Mouse (Mus musculus) embryonic facial prominence, embryonic 14.5 days (tissue): ENCODE results near the gene Tfb1m. TPM values are rescaled to one million over a fixed set of nuclear protein-coding genes. Genes with fewer than 3 reads are reported as not detected.
A peak's percentile ranks its signal among the peaks of the same experiment; 100 is the strongest.

Experiments used
- ATAC-seq: fragments of 200-750 bp; cut with Nextera tagmentation; 2 replicates; pipeline ENCODE4 v1.8.0; 2017; ENCODE audit warnings: low read depth, moderate number of reproducible peaks, moderate TSS enrichment
- DNase-seq: peaks from one replicate; pipeline ENCODE4 v3.0.0-alpha.2; 2015; ENCODE audit warnings: low spot score
- H3K27ac ChIP-seq: fragments of 300-500 bp; sonication (generic); replicated peaks from 2 replicates; pipeline ENCODE4 v1.5.1; 2014; ENCODE audit warnings: low read depth, mild to moderate bottlenecking, low read length, moderate library complexity
- H3K27me3 ChIP-seq: fragments of 300-500 bp; sonication (generic); replicated peaks from 2 replicates; pipeline ENCODE4 v1.6.1; 2014; ENCODE audit warnings: low read length; ENCODE audit not compliant: control insufficient read depth, insufficient read depth
- H3K36me3 ChIP-seq: fragments of 300-500 bp; sonication (generic); 2 replicates; pipeline ENCODE4 v1.6.1; 2014; ENCODE audit warnings: low read length, mixed read lengths; ENCODE audit not compliant: control insufficient read depth, insufficient read depth
- H3K4me1 ChIP-seq: fragments of 300-500 bp; sonication (generic); 2 replicates; pipeline ENCODE4 v1.6.1; 2014; ENCODE audit warnings: antibody characterized with exemption, low read length; ENCODE audit not compliant: control insufficient read depth, insufficient read depth
- H3K4me2 ChIP-seq: fragments of 300-500 bp; sonication (generic); 2 replicates; pipeline ENCODE4 v1.6.1; 2014; ENCODE audit warnings: low read depth, mild to moderate bottlenecking, low read length, moderate library complexity, mixed read lengths
- H3K4me3 ChIP-seq: fragments of 300-500 bp; sonication (generic); 2 replicates; pipeline ENCODE4 v1.5.1; 2014; ENCODE audit warnings: low read depth, mild to moderate bottlenecking, low read length
- H3K9ac ChIP-seq: fragments of 300-500 bp; sonication (generic); 2 replicates; pipeline ENCODE4 v1.6.1; 2014; ENCODE audit warnings: low read depth, mild to moderate bottlenecking, low read length, moderate library complexity, mixed read lengths
- H3K9me3 ChIP-seq: fragments of 300-500 bp; sonication (generic); 2 replicates; pipeline ENCODE4 v1.6.1; 2016; ENCODE audit warnings: low read length; ENCODE audit not compliant: control insufficient read depth
- WGBS: fragments of 180-500 bp; shearing (Covaris S2); extraction: QIAGEN DNeasy Blood & Tissue Kit; methylation state at CpG from one replicate; pipeline ENCODE4 v1.1.7; 2014; 5-methylcytosine and 5-hydroxymethylcytosine counted together
- polyA plus RNA-seq: library from polyadenylated mRNA; unstranded; fragments of >200 nt; fragmentation: Nextera tagmentation; extraction: Ambion mirVana; gene quantifications from 2 replicates; pipeline ENCODE4 v1.2.1, GENCODE M21; 2014

The Tfb1m gene
- polyA plus RNA-seq, 1 experiment from 2014 or later = 17.0 TPM

GRCm38 (mm10) chr17:3490216-3490895 lies 67.2 kb downstream of the Tfb1m start:
- no peak for DNase-seq
- H3K27ac ChIP-seq = no peak overlapping the region
- no peaks in the 10 kb centered on the region for H3K27me3 ChIP-seq
- WGBS = 78% methylated on average over 11 of the region's 11 CpGs
- no peak overlapping the region for H3K4me2 ChIP-seq
- no peak overlapping the region for H3K4me3 ChIP-seq
- no peaks in the 10 kb centered on the region for H3K9me3 ChIP-seq
- peaks cover 31% of the 10 kb centered on the region; the same call in 1 of the 2 replicates for H3K36me3 ChIP-seq
- no peak for ATAC-seq
- H3K9ac ChIP-seq = no peak overlapping the region
- no peaks in the 10 kb centered on the region for H3K4me1 ChIP-seq

GRCm38 (mm10) chr17:3487721-3488601 lies 69.6 kb downstream of the Tfb1m start:
- Histone ChIP-seq H3K4me2 (no peak overlapping the region), H3K9me3 (no peaks in the 10 kb centered on the region), H3K27ac (no peak overlapping the region), H3K4me3 (no peak overlapping the region), H3K4me1 (no peaks in the 10 kb centered on the region), H3K9ac (no peak overlapping the region), H3K36me3 (peaks cover 31% of the 10 kb centered on the region; the same call in 1 of the 2 replicates), H3K27me3 (no peaks in the 10 kb centered on the region)
- 76% methylated on average over 12 of the region's 12 CpGs for WGBS
- ATAC-seq (no peak), DNase-seq (no peak)

DNA sequence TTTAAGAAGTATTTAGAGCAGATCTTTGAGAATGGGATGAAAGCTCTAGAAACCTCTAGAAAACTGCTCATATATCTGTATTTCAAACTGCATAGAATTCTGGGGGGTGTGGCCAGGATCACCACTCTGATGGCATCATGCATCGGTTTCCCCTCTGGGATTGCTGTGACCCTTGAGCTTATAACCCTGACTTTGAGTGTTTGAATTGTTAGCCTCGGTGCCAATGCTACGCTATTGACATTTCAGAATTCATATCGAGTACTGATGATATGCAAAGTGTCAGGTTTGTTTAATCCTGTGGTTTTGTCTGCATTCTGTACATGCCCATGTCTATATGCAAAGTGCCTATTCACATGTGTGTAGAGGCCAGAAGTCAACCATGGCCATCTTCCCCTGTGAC lies 70.4 kb downstream of the Tfb1m start:
- Histone ChIP-seq H3K4me1 (no peaks in the 10 kb centered on the region), H3K4me2 (no peak overlapping the region), H3K4me3 (no peak overlapping the region), H3K9me3 (no peaks in the 10 kb centered on the region), H3K27ac (no peak overlapping the region), H3K9ac (no peak overlapping the region), H3K36me3 (peaks cover 33% of the 10 kb centered on the region; the same call in 1 of the 2 replicates), H3K27me3 (no peaks in the 10 kb centered on the region)
- ATAC-seq (no peak), DNase-seq (no peak)
- 91% methylated on average over 4 of the region's 4 CpGs for WGBS

DNA sequence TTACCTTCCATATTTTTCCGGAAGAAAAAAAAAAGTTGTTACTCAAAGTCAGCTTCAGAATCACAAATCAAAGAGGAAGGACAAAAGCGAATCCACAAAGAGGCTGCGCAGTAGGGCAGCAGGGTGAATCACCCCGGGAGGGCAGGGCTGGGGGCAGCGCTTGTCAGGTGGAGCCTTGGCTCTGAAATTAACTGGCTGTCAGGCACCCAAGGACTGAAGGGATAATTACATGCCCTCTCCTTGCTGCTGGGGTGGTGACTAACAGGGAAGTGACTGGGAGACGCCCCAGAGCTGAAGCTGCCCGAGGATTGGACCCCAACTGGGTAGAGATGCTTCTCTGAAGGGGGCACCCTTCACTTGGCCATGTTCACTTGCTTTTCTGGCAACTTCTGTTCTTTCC lies 71.7 kb downstream of the Tfb1m start:
- H3K4me2 ChIP-seq = no peak overlapping the region
- no peaks in the 10 kb centered on the region for H3K4me1 ChIP-seq
- 67% methylated on average over 7 of the region's 7 CpGs for WGBS
- no peak for DNase-seq
- no peaks in the 10 kb centered on the region for H3K9me3 ChIP-seq
- H3K9ac ChIP-seq = no peak overlapping the region
- peaks cover 34% of the 10 kb centered on the region; the same call in 1 of the 2 replicates for H3K36me3 ChIP-seq
- H3K4me3 ChIP-seq = no peak overlapping the region
- no peak overlapping the region for H3K27ac ChIP-seq
- no peaks in the 10 kb centered on the region for H3K27me3 ChIP-seq
- no peak for ATAC-seq

- Histone ChIP-seq H3K36me3 (peaks cover 45% of the 10 kb centered on the region; the same call in 1 of the 2 replicates), H3K4me3 (no peak overlapping the region), H3K9ac (no peak overlapping the region), H3K27me3 (no peaks in the 10 kb centered on the region), H3K27ac (no peak overlapping the region), H3K4me2 (no peak overlapping the region), H3K4me1 (no peaks in the 10 kb centered on the region), H3K9me3 (no peaks in the 10 kb centered on the region)
- DNase-seq = no peak
- no peak for ATAC-seq
- WGBS = 78% methylated on average over 8 of the region's 8 CpGs
Observed at GRCm38 (mm10) chr17:3483091-3483490, 74.5 kb downstream of the Tfb1m start.

GRCm38 (mm10) chr17:3481576-3482575 lies 75.7 kb downstream of the Tfb1m start:
- no peak overlapping the region for H3K27ac ChIP-seq
- DNase-seq (peak; percentile 38), ATAC-seq (no peak; the same call in 1 of the 2 replicates)
- no peak overlapping the region for H3K9ac ChIP-seq
- 64% methylated on average over 7 of the region's 7 CpGs for WGBS
- no peak overlapping the region for H3K4me2 ChIP-seq
- H3K4me3 ChIP-seq = no peak overlapping the region
- no peaks in the 10 kb centered on the region for H3K27me3 ChIP-seq
- H3K4me1 ChIP-seq = no peaks in the 10 kb centered on the region
- H3K36me3 ChIP-seq = peaks cover 38% of the 10 kb centered on the region; the same call in 1 of the 2 replicates
- no peaks in the 10 kb centered on the region for H3K9me3 ChIP-seq

GRCm38 (mm10) chr17:3476546-3476945 lies 81.0 kb downstream of the Tfb1m start:
- Histone ChIP-seq H3K4me2 (no peak overlapping the region), H3K9ac (no peak overlapping the region), H3K36me3 (peaks cover 27% of the 10 kb centered on the region; the same call in 1 of the 2 replicates), H3K4me3 (no peak overlapping the region), H3K9me3 (no peaks in the 10 kb centered on the region), H3K27ac (no peak overlapping the region), H3K4me1 (no peaks in the 10 kb centered on the region), H3K27me3 (no peaks in the 10 kb centered on the region)
- ATAC-seq = no peak
- DNase-seq = no peak
- WGBS = 67% methylated on average over 2 of the region's 2 CpGs

- no peak overlapping the region for H3K4me3 ChIP-seq
- H3K4me1 ChIP-seq = no peaks in the 10 kb centered on the region
- ATAC-seq (no peak), DNase-seq (no peak)
- WGBS = 83% methylated on average over 6 of the region's 6 CpGs
- no peaks in the 10 kb centered on the region for H3K9me3 ChIP-seq
- no peak overlapping the region for H3K9ac ChIP-seq
- H3K27me3 ChIP-seq = no peaks in the 10 kb centered on the region
- peaks cover 17% of the 10 kb centered on the region; the same call in 1 of the 2 replicates for H3K36me3 ChIP-seq
- H3K4me2 ChIP-seq = no peak overlapping the region
- no peak overlapping the region for H3K27ac ChIP-seq
Observed at GRCm38 (mm10) chr17:3472018-3472417, 85.6 kb downstream of the Tfb1m start.
